Mouse (Mus musculus): ENCODE data around the gene Plcl2.
"Not testable (repeated sequence)": the region's sequence is repeated elsewhere in the genome, so short reads cannot be mapped to it uniquely, and the experiment has no call there.

Plcl2 gene

GRCm38 (mm10) chr17:50500806-50501205 is 8.4 kb upstream of the Plcl2 start:
- no peak for DNase-seq (ENCODE audit: low spot score)

DNA sequence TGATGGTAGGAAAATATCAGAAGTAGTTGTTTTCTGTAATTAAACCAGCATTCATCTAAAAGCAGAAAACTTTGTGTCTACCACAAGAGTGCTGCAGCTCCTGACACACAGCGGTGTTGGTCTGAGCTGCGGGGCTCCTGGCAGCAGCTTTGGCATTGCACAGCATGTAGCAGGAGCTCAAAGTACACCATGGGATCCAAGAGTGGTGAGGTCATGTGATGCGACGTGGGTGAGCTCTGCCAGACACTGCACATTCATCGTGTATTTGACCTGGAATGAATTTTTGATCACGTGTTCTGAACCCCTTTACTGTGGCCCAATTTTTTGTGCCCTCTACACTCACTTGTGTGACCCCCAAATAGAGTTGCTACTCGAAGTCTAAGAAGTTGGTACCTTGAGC is 6.1 kb upstream of the Plcl2 start:
- no peak for DNase-seq (ENCODE audit: low spot score)

GRCm38 (mm10) chr17:50504070-50504846 is 4.9 kb upstream of the Plcl2 start:
- no peak for DNase-seq (ENCODE audit: low spot score)

- no peak for DNase-seq (ENCODE audit: low spot score)
These were observed 3.1 kb upstream of the Plcl2 start for GRCm38 (mm10) chr17:50505910-50506634.

- DNase-seq (ENCODE audit: low spot score), result no peak
These were observed 2.3 kb upstream of the Plcl2 start for GRCm38 (mm10) chr17:50506861-50507321.

GRCm38 (mm10) chr17:50508055-50508774 is 988 bp upstream of the Plcl2 start:
- DNase-seq (ENCODE audit: low spot score), result no peak

DNA sequence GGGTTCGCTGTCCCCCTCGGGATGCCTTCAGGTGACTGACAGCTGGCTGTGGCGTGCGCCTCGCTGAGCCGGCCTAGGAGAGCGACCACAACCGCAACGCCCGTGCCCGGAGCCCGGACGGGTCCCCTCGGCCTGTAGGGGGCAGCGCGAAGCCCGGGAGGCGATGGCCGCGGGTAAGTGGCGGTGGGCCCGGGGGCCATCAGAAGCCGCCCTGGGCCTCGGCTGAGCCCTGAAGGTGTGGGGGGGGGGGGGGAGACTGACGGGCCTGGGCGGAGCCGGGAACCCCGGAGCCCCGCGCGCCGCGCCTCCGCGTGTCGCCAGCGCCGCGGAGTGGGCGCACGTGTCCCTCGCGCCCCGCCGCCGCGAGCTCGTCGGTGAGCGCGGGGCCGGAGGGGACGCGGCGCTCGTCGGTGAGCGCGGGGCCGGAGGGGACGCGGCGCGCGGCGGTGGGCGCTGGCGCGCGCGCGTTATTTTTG is 390 bp upstream of the Plcl2 start:
- peak; percentile 55 for DNase-seq (ENCODE audit: low spot score)

- no peak for DNase-seq (ENCODE audit: low spot score)
These were observed 1.1 kb downstream of the Plcl2 start for GRCm38 (mm10) chr17:50510279-50510678.

DNA sequence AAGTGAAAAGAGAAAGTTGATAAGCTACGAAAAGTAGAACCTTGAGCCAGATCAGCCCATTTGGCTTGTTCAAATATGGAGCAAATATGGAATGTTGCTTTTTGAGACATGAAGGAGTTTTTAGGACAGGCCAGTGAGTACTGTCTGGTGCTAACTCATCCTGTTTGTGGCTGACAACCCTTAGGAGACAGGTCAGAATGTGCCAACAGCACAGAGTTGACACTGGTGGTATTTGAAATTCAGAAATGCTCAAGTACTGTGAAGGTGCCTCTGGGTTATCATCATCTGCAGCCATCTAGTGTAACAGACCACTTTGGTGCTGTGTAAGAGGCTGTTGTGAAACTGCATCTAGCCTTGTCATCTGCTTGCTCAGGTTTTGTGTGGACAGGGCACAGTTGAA is 1.5 kb downstream of the Plcl2 start:
- DNase-seq (ENCODE audit: low spot score), result no peak

DNA sequence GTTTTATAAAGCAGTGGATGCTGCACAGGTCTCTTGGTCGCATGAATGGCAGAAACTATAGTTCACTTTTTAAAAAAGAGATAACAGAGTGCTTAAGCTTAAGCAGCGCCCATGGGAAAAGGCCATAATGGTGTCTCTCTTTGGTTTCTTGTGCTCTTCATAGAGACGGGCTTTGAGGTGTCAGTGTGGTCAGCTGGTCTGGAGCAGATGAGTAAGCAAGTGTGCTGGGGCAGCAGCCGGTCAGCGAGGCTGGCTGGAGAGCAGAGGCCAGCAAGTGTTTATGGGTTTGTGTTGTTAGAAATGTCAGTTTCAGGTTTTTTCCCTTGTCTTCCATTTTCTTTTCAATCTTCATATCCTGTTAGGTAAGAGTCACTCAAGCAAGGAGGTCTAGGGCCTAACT is 3.0 kb downstream of the Plcl2 start:
- no peak for DNase-seq (ENCODE audit: low spot score)

GRCm38 (mm10) chr17:50512841-50513240 is 3.6 kb downstream of the Plcl2 start:
- DNase-seq (ENCODE audit: low spot score), result no peak

DNA sequence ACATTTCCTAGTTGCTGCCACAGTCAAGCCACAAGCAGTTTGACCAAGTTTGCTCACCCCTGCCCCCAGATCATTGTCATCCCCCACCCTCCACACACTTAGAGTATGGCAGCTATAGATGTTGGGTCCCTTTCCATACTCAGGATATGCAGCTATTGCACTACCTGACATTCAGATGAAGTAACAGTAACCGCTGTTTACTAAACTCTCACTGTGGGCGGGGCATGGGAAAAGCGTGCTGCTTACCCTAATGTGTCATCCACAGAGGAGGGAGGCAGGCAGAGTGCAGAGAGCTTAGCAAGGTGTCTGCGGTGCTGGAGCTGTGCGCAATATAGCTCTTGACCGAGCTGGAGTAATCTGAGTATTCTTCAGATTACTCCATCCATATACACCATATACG is 4.2 kb downstream of the Plcl2 start:
- DNase-seq (ENCODE audit: low spot score), result no peak

DNA sequence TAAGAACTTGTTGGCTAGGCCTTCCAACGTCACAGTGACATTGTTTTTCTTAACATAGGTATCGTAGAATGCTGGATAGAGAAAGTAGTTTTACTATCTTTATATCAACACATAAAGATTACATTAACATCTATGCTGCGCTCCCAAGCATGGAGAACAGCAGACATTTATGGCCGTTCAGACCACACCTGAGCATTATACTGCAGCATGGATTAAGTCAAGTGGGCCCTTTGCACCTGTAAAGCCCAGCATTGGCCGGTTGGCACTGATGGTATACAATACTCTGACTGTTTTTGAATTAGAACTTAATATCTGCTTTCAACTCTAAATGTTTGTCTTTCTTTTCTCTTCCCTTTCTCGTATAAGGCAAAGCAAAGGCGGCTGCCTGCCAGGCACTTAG is 4.8 kb downstream of the Plcl2 start:
- no peak for DNase-seq (ENCODE audit: low spot score)

- DNase-seq (ENCODE audit: low spot score), result no peak
These were observed 6.7 kb downstream of the Plcl2 start for GRCm38 (mm10) chr17:50515926-50516325.

DNA sequence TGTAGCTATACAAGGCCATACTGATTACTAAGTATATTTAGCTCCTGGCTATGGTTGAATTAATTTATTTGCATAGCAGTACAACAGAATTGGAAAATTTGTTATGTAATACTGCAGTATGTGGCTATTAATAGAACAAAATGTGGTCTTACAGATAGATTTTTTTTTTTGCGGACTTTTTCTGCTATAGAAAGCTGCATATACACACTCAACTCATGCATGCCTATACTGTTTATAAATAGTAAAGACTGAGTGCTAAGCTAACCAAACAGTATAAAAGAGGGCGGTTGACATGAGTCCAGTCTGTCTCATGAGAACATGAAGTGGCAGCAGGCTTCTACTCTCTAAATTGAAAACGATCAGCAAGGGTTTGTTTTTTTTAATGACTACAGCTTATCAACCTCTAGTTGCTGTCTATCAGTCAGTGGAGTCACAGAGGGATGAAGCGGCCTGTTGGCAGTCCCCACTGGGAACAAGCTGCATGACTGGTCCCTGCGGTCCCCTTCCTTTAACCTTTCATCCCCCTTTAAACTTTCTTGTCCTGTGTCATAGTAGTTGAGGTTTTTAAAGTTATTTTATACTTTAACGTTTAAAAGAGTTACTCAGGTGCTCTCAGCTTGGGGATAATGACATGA is 8.7 kb downstream of the Plcl2 start:
- DNase-seq (ENCODE audit: low spot score), result no peak

DNA sequence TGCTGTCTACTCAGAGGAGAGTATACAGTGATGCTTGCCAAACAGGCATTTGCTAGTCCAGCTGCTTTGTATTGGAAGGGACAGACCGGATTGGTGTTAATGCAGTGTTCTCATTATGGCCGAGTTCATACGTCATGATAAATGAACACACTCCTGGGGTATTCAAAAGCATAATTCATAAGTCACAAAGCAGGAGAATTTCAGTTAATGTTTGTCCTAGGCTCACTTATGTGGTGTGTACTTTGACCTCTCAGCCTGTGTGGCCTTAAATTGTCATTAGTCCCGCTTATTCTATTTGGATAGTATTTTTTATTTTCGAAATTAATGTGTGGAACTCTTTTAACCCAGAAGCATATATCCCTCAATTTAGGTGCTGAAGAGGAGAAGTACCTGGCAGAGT is 10.4 kb downstream of the Plcl2 start:
- DNase-seq (ENCODE audit: low spot score), result no peak

GRCm38 (mm10) chr17:50522473-50523083 is 13.4 kb downstream of the Plcl2 start:
- DNase-seq (ENCODE audit: low spot score), result no peak

DNA sequence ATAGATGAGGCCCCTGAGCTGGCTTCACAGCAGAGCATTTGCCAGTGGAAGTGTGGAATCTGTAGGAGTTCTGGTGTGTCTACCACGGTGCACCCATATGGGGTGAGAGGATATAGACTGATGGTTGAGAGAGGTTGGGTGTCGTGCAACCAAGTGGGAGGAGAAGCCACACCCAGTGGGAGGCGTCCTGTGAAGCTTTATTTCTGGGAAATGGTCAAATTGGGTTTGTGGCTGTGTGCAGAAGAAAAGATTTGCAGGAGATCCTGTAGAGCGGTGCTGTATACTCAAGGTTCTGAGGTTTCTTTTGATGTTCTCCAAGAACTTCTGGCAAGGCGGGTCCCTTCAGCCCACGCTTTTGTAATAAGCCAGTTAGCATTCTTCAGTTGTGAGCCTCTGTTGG is 15.8 kb downstream of the Plcl2 start:
- no peak for DNase-seq (ENCODE audit: low spot score)

- DNase-seq (ENCODE audit: low spot score), result no peak
These were observed 16.6 kb downstream of the Plcl2 start for GRCm38 (mm10) chr17:50525821-50526220.

DNA sequence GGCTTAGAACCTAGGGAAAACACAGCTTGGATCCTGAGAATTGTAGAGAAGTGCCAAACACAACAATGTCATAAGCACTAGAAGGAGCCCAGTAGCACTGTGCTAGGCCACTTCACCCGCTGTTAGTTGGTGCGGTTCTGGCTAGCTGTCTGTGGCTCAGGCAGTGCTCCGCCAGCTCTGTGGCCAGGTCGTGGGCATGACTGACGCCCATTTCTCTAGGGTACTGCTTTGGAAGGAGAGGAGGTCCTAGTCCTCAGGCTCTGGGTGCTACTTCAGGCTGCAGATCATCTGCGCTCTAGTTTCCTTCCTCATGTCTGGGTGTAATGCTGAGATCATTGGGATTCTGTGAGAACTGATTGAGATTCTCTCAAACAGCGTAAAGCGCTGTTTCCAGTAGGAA is 20.9 kb downstream of the Plcl2 start:
- DNase-seq (ENCODE audit: low spot score), result no peak

GRCm38 (mm10) chr17:50534889-50535288 is 25.7 kb downstream of the Plcl2 start:
- not testable (repeated sequence) for DNase-seq (ENCODE audit: low spot score)
